Mouse (Mus musculus) layer of hippocampus, postnatal 10 days (tissue): Measurements from ENCODE around the gene Slc5a2. TPM values are rescaled to one million over a fixed set of nuclear protein-coding genes. Genes with fewer than 3 reads are reported as not detected.

Source experiments
- DNase-seq, 2 experiments: peaks; one replicate each; pipeline ENCODE4 v3.0.0; 2021; ENCODE audit warnings: low spot score in 2 of 2
- total RNA-seq, 2 experiments: library from RNA; stranded (reverse); gene quantifications; 2 replicates each; pipeline ENCODE4 v1.2.3; 2021

Gene Slc5a2
- total RNA-seq, 2 experiments from 2014 or later = not detected

GRCm38 (mm10) chr7:128298481-128299342 lies 33.3 kb downstream of the Slc5a2 start:
- DNase-seq = peak in 1 of 2 experiments; percentile 12

- DNase-seq = no peak
Observed at GRCm38 (mm10) chr7:128300952-128301351, 35.5 kb downstream of the Slc5a2 start.

DNA sequence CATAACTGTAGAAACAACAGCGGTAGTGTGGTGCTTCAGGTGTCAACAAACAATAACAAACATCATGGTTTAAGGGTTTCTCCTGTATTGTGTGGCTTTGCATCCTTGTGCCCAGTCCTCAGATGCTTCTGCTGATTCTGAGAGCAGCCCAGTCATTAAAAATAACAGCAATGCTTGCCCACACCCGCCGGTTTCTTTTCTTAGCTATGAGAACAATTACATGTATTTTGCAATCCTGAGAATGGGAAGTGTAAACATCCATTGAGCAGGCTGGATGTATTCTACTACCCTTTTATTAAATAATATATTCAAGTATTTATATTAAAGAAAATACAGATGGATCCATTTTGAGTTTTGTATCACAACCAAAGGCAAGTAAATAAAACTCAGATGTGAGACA lies 36.7 kb downstream of the Slc5a2 start:
- no peak for DNase-seq

GRCm38 (mm10) chr7:128304198-128304597 lies 38.7 kb downstream of the Slc5a2 start:
- no peak for DNase-seq

- peak; percentile 49 to 66 for DNase-seq
Observed at GRCm38 (mm10) chr7:128304907-128305306, 39.5 kb downstream of the Slc5a2 start.

GRCm38 (mm10) chr7:128307851-128308250 lies 42.4 kb downstream of the Slc5a2 start:
- no peak for DNase-seq

DNA sequence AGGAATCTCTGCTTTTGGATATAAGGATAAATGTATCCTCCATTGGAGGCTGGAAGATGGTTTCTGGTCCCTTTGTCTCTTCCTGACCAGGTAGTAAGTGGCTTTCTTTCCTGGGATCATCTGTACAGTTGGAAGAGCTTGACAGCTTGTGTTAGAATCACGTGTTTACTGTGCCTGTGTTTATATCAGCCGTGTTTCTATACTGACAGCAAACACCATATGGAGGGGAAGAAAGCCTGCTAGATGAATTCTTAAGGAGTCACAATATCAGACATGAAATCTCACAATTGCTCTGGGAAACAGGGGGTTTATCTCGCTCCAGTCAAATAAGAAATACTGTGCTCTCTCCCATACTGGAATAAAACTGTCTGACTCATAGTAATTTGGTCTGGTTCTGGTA lies 43.8 kb downstream of the Slc5a2 start:
- DNase-seq = no peak

GRCm38 (mm10) chr7:128309776-128310175 lies 44.3 kb downstream of the Slc5a2 start:
- DNase-seq = peak in 1 of 2 experiments; percentile 14

DNA sequence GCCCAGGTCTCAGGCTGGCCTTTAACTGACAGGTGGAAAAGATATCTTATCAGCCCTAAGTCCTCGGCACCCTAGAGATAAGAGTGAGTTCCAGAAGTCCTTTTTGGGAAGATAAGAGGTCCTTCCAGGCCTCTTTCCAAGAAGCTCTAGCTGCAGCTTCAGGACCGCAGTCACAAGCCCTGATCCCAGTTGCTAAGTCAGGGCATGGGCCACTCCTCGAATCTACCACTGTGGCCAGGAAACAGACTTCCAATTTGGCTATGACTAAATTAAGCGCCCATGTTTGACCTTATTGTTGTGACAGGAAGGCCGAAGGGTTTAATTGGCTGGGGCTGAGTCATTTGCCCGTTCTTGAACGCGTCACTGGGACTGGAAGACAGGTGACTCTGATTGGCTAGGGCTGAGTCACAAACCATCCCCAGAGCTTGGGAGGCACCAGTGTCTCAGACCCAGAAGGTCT lies 44.8 kb downstream of the Slc5a2 start:
- no peak for DNase-seq

GRCm38 (mm10) chr7:128311263-128311662 lies 45.8 kb downstream of the Slc5a2 start:
- no peak for DNase-seq

GRCm38 (mm10) chr7:128311811-128312210 lies 46.4 kb downstream of the Slc5a2 start:
- DNase-seq = no peak

DNA sequence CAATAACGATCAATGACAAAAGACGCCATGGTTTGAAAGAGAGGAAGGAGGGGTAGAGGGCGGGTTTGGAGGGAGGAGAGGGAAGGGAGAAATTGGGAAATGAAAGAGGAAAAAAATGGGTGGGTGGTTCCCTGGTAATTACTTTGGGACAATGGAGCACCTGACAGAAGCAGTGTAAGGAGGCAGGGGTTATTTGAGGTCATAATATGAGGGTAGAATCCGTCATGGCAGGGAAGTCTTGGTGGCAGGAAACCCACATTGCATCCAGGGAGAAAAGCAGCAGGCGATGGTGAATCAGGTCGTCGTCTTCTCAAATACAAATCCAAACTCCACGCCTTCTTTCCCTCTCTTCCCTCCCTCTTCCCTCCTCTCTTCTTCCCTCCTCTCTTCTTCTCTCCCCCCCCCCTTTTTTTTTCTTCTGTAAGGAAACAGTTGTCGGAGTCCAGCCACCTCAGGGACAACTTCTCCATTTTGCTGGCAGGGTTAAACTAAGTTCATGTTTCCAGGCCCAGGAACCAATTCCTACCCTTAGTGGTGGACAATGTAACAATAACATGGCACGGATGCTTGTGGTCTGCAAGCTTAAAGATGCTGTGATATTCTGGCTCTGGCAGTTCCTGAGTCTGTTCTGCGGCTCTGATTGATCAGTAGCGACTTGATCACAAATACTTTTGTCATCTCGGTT lies 47.1 kb downstream of the Slc5a2 start:
- DNase-seq = no peak

DNA sequence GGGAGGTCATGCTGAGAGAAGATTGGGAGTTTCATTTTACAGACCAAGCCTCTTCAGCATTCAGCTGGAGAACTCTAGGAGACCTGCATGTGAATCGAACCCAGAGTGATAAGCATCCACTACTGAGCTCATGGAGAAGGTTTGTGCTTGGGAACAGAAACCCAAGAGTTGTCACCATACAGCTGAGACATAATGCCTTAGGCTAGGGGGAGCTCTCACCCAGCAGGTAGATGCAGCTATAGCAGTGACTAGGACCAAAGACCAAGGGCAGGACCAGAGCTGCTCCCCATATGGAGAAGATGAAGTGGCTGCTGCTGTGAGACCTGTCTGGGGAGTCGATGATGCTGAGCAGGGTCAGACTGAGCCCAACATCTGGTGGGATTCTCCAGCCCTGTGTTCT lies 48.1 kb downstream of the Slc5a2 start:
- DNase-seq = no peak

GRCm38 (mm10) chr7:128314491-128314890 lies 49.0 kb downstream of the Slc5a2 start:
- no peak for DNase-seq

GRCm38 (mm10) chr7:128317011-128317410 lies 51.6 kb downstream of the Slc5a2 start:
- no peak for DNase-seq

DNA sequence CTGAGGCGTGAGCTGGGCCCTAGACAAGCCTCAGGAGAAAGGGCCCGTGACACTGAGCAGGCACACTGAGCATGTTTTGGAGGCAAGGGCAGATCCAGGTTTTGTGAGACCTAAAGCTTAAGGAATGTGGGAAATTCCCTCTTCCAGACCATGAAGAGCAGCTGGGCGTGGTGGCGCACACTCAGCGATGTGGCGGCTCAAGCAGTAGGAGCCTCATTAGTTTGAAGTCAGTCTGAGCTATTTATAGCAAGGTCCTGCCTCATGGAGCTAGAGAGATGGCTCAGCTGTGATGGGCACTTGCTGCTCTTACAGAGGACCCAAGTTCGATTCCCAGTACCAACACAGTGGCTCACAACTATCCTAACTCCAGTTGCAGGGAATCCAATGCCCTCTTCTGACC lies 53.7 kb downstream of the Slc5a2 start:
- no peak for DNase-seq

DNA sequence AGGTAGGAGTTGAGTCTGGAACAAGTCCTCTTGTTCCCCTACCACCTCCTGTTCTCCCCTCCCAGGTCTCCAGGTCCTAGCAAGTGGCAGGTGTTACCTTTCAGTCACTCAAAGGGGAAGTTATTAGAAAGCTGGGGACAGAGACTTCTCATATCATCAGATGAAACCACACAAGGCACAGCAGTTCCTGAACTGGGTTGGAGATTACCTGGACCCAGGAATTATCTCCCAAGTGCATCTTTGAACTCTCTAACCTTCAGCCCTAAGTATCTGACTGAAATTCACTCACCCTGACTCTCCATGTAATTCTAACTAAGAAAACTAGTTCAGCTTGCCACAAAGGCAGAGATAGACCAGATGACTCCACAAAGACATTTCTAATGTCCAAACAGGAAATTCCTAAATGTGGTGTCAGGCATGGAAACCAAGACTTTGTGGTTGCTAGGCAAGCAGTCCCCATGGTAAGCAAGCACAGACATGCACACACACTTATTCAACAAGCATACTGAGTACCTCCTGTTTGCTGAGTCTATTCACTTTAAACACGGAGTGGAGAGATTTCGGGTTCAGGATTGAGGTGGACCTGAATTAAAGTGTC lies 54.9 kb downstream of the Slc5a2 start:
- DNase-seq = no peak

- no peak for DNase-seq
Observed at GRCm38 (mm10) chr7:128321260-128321659, 55.8 kb downstream of the Slc5a2 start.
